Mouse (Mus musculus) erythroblast, adult 5-6 weeks (primary cell): ENCODE measurements at regions not wholly inside any gene's neighbourhood (a gene's known extent, or its start where the extent isn't known, plus 50 kb on each side); places are given as distances from the start of the nearest gene placed in this dataset.

Experiments
- ATAC-seq: replicated peaks from 2 replicates; pipeline ENCODE4 v1.8.0; 2016; ENCODE audit warnings: moderate number of reproducible peaks, mild to moderate bottlenecking, moderate TSS enrichment, inconsistent platforms; ENCODE audit not compliant: poor library complexity, low FRiP score, severe bottlenecking

- no peak for ATAC-seq
Measured at GRCm38 (mm10) chr2:160421216-160421911, 54.5 kb upstream of the Mafb start.

- ATAC-seq: no peak
Measured at GRCm38 (mm10) chr2:160424491-160424890, 57.6 kb upstream of the Mafb start.

- ATAC-seq: no peak
Measured at GRCm38 (mm10) chr2:160427431-160427830, 60.6 kb upstream of the Mafb start.

- no peak for ATAC-seq
Measured at GRCm38 (mm10) chr2:160433252-160433651, 66.4 kb upstream of the Mafb start.

- ATAC-seq: no peak
Measured at GRCm38 (mm10) chr2:160434701-160435100, 67.8 kb upstream of the Mafb start.

GRCm38 (mm10) chr2:160435622-160436021 lies 68.8 kb upstream of the Mafb start:
- no peak for ATAC-seq

GRCm38 (mm10) chr2:160439028-160439427 lies 72.2 kb upstream of the Mafb start:
- ATAC-seq: no peak

GRCm38 (mm10) chr2:160440236-160440635 lies 73.4 kb upstream of the Mafb start:
- ATAC-seq: no peak

- no peak for ATAC-seq
Measured at GRCm38 (mm10) chr2:160451057-160451456, 84.2 kb upstream of the Mafb start.

GRCm38 (mm10) chr2:160451481-160452238 lies 84.8 kb upstream of the Mafb start:
- no peak for ATAC-seq

GRCm38 (mm10) chr2:160452239-160452530 lies 85.3 kb upstream of the Mafb start:
- no peak for ATAC-seq

- no peak for ATAC-seq
Measured at GRCm38 (mm10) chr2:160452730-160453129, 85.9 kb upstream of the Mafb start.

- ATAC-seq: no peak
Measured at GRCm38 (mm10) chr2:160455617-160456016, 88.8 kb upstream of the Mafb start.

GRCm38 (mm10) chr2:160456681-160457080 lies 89.8 kb upstream of the Mafb start:
- ATAC-seq: no peak

- ATAC-seq: no peak
Measured at GRCm38 (mm10) chr2:160471561-160471960, 104.7 kb upstream of the Mafb start.

GRCm38 (mm10) chr2:160476181-160476580 lies 109.3 kb upstream of the Mafb start:
- no peak for ATAC-seq

GRCm38 (mm10) chr2:160479240-160479639 lies 112.4 kb upstream of the Mafb start:
- ATAC-seq: no peak

- no peak for ATAC-seq
Measured at GRCm38 (mm10) chr2:160485097-160485496, 118.2 kb upstream of the Mafb start.

- no peak for ATAC-seq
Measured at GRCm38 (mm10) chr2:160485515-160485914, 118.7 kb upstream of the Mafb start.

- ATAC-seq: no peak
Measured at GRCm38 (mm10) chr2:160499726-160500125, 132.9 kb upstream of the Mafb start.

- ATAC-seq: no peak
Measured at GRCm38 (mm10) chr2:160502901-160503300, 136.0 kb upstream of the Mafb start.
